Mouse (Mus musculus): ENCODE results near the gene Mre11a.
"Not testable (repeated sequence)": the region's sequence is repeated elsewhere in the genome, so short reads cannot be mapped to it uniquely, and the experiment has no call there.

Mre11a gene

GRCm38 (mm10) chr9:14868326-14868725, 83.9 kb downstream of the Mre11a start:
- DNase-seq (ENCODE audit: low spot score), result no peak

- DNase-seq (ENCODE audit: low spot score), result no peak
Measured at GRCm38 (mm10) chr9:14870377-14870776, 85.9 kb downstream of the Mre11a start.

- no peak for DNase-seq (ENCODE audit: low spot score)
Measured at GRCm38 (mm10) chr9:14870802-14871201, 86.3 kb downstream of the Mre11a start.

GRCm38 (mm10) chr9:14871536-14871935, 87.1 kb downstream of the Mre11a start:
- no peak for DNase-seq (ENCODE audit: low spot score)

- DNase-seq (ENCODE audit: low spot score), result no peak
Measured at GRCm38 (mm10) chr9:14872181-14872930, 87.9 kb downstream of the Mre11a start.

- no peak for DNase-seq (ENCODE audit: low spot score)
Measured at GRCm38 (mm10) chr9:14875743-14876507, 91.5 kb downstream of the Mre11a start.

- DNase-seq (ENCODE audit: low spot score), result not testable (repeated sequence)
Measured at GRCm38 (mm10) chr9:14876566-14876965, 92.1 kb downstream of the Mre11a start.

GRCm38 (mm10) chr9:14884641-14885040, 100.2 kb downstream of the Mre11a start:
- DNase-seq (ENCODE audit: low spot score), result no peak

GRCm38 (mm10) chr9:14885151-14885550, 100.7 kb downstream of the Mre11a start:
- DNase-seq (ENCODE audit: low spot score), result no peak

GRCm38 (mm10) chr9:14885954-14886353, 101.5 kb downstream of the Mre11a start:
- DNase-seq (ENCODE audit: low spot score), result no peak

Data from ovary, postnatal 14 days (tissue).